Mouse (Mus musculus): ENCODE data around the gene Ubqln1.

GRCm38 (mm10) chr13:58168119-58168518, 47.3 kb downstream of the Ubqln1 start:
- TF ChIP-seq POLR2A (IDR thresholded peaks at IDR 0.05; ENCODE audit: control insufficient read depth, low read depth, low read length): no peak
- no peak for TF ChIP-seq CTCF (IDR thresholded peaks at IDR 0.05; ENCODE audit: control insufficient read depth, insufficient read depth, insufficient replicate concordance, low read depth, low read length)
